Mouse (Mus musculus) neural tube, embryonic 12.5 days (tissue): ENCODE results near the gene Nudt12. TPM values are rescaled to one million over a fixed set of nuclear protein-coding genes. Genes with fewer than 3 reads are reported as not detected.

Source experiments
- ATAC-seq: fragments of 200-750 bp; cut with Nextera tagmentation; 2 replicates; pipeline ENCODE4 v1.8.0; 2017; ENCODE audit warnings: low read depth, mild to moderate bottlenecking, moderate TSS enrichment, moderate library complexity; ENCODE audit not compliant: low FRiP score
- H3K27ac ChIP-seq: fragments of 300-500 bp; sonication (generic); 2 replicates; pipeline ENCODE4 v1.5.1; 2016
- H3K27me3 ChIP-seq: fragments of 300-500 bp; sonication (generic); replicated peaks from 2 replicates; pipeline ENCODE4 v1.6.1; 2016; ENCODE audit warnings: mild to moderate bottlenecking
- H3K36me3 ChIP-seq: fragments of 300-500 bp; sonication (generic); 2 replicates; pipeline ENCODE4 v1.6.1; 2016; ENCODE audit warnings: mild to moderate bottlenecking
- H3K4me1 ChIP-seq: fragments of 300-500 bp; sonication (generic); 2 replicates; pipeline ENCODE4 v1.6.1; 2016
- H3K4me2 ChIP-seq: fragments of 300-500 bp; sonication (generic); replicated peaks from 2 replicates; pipeline ENCODE4 v1.6.1; 2016; ENCODE audit warnings: mild to moderate bottlenecking
- H3K4me3 ChIP-seq: fragments of 300-500 bp; sonication (generic); 2 replicates; pipeline ENCODE4 v1.5.1; 2016
- H3K9ac ChIP-seq: fragments of 300-500 bp; sonication (generic); 2 replicates; pipeline ENCODE4 v1.6.1; 2016; ENCODE audit warnings: mild to moderate bottlenecking
- H3K9me3 ChIP-seq: fragments of 300-500 bp; sonication (generic); 2 replicates; pipeline ENCODE4 v1.6.1; 2016; ENCODE audit warnings: mild to moderate bottlenecking
- WGBS: fragments of 180-500 bp; shearing (Covaris S2); methylation state at CpG from one replicate; pipeline ENCODE4 v1.1.7; 2016; 5-methylcytosine and 5-hydroxymethylcytosine counted together
- polyA plus RNA-seq: library from polyadenylated mRNA; unstranded; fragments of >200 nt; fragmentation: Nextera tagmentation; extraction: Ambion mirVana; gene quantifications from 2 replicates; pipeline ENCODE4 v1.2.1, GENCODE M21; 2016

Gene Nudt12
- polyA plus RNA-seq, 1 experiment from 2014 or later = 7.9 TPM

- Histone ChIP-seq H3K4me1 (no peaks in the 10 kb centered on the region), H3K4me2 (no peak overlapping the region), H3K9me3 (no peaks in the 10 kb centered on the region), H3K9ac (no peak overlapping the region), H3K36me3 (no peaks in the 10 kb centered on the region), H3K27me3 (no peaks in the 10 kb centered on the region), H3K4me3 (no peak overlapping the region), H3K27ac (no peak overlapping the region)
- ATAC-seq = no peak
- 80% methylated on average over 1 of the region's 1 CpGs for WGBS
These were observed 56.1 kb downstream of the Nudt12 start for GRCm38 (mm10) chr17:58957055-58957454.

Other genes with a start within 250 kb of the Nudt12 start
- 3.8 TPM in 2 replicates for gene Pdzph1, start 22.0 kb downstream of the Nudt12 start, polyA plus RNA-seq